Mouse (Mus musculus) gastrocnemius, postnatal 10 days (tissue): ENCODE results near the gene Khnyn. TPM values are rescaled to one million over a fixed set of nuclear protein-coding genes. Genes with fewer than 3 reads are reported as not detected.
A peak's percentile ranks its signal among the peaks of the same experiment; 100 is the strongest.

Experiments
- DNase-seq: peaks from one replicate; pipeline ENCODE4 v3.0.0; 2021; ENCODE audit warnings: mixed read lengths
- total RNA-seq, 2 experiments: library from RNA; stranded (reverse); gene quantifications; 2 replicates each; pipeline ENCODE4 v1.2.3; 2021

Khnyn gene
- total RNA-seq, 2 experiments from 2014 or later: 8.0 to 11.6 TPM

DNA sequence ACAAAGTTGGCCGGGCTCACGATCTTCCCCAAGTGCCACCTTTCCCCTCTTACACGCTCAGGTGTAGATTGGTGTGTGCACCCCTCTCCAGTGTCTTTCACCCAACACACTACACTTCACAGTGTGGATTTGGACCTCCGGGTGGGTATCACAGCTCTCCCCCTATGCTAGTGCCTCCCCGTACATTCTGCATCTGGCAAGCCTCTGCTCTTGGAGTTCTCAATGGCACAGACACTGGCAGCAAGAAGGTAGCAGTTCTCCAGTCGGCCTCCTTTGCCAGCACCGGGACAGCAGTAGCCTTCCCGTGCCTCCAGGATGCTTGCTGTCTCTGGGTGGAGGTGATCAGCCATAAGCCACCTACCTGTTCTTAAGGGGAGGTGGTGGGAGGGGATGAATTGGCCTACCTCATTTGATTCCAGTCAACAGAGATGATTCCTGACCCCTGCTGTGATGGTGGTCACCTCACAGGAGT is 11.5 kb upstream of the Khnyn start:
- DNase-seq: no peak

DNA sequence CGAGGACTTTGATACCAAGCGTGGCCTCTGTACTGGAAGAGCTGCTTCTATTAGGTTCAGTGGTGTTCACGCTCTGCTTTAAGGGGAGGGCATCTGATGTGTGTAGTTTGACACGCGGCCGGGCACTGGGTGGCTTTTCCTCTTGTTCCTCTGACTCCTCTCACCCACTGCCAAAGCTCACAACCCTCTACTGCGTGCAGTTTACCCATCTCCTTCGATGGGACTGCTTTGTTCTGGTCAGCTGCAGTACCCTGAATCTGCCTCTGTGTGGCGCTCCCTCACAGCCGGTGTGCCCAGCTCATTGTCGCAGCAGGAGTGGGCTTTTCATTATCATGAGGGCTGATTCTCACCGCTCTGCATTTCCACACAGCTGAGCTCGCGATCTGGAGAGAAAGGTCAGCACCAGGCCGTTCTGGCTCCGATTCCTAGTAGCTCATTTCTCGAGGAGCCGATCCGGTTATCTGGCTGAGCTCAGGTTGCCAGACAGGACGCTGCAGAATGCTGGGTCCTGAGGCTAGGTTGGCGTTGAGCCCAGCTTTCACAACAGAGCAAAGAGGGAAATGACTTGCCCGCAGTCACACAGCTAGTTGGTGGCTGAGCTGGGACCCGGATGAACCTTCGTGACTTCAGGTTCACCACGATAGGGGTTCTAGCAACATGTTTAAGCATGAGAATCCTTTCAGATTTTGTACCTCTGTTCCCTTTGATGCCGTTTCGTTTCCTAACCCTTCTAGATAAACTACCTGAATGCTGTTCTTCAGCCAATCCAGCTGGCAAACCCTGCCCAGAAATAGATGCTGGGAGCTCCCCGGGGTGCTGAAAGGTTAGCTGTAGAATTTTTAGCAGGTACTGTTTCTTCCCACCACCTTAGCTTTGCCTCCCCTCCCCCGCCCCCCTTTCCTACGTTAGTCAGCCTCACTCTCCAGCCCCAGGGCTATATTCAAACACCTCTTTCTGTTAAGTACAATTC is 10.7 kb upstream of the Khnyn start:
- DNase-seq: peak; percentile 81

- no peak for DNase-seq
Observed at GRCm38 (mm10) chr14:55877469-55878315, 7.1 kb upstream of the Khnyn start.

DNA sequence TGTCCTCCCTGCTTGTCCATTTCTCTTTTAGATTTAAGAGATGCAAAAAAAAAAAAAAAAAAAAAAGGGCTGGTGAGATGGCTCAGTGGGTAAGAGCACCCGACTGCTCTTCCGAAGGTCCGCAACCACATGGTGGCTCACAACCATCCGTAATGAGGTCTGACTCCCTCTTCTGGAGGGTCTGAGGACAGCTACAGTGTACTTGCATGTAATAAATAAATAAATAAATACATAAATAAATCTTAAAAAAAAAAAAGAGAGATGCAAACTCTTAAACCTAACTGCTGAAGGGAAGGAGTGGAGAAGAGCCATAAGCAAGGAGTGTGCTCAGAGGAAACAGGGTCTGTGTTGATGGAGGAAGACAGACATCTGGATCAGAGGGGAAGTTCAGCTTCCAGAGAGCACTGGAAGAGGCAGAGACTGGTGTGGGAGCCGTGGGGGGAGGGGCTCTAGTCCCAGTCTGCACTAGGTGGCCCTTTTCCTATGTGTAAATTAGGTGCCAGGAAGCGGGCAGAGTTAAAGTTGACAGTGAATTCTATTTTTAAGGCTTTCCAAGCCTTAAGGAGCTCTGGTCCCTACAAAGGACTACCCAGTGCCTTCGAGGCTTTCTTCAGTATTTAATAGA is 6.3 kb upstream of the Khnyn start:
- DNase-seq: no peak

DNA sequence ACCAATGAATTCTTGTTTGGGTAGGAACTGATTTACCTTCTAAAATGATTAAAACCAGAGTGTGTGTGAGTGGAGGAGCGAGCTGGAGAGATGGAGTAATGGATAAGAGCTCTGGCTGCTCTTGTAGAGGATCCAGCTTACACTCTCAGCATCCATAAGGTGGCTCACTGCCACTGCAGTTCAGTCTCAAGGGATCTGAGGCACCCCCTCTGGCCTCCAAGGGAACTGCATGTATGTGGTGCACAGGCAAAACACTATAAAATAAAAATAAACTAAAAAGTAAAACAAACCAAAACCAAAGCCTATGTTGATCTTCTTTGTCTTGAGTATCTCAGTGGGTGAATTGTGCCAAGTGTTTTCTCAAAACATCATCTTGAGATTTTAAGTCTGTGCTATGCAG is 5.1 kb upstream of the Khnyn start:
- DNase-seq: peak; percentile 69

DNA sequence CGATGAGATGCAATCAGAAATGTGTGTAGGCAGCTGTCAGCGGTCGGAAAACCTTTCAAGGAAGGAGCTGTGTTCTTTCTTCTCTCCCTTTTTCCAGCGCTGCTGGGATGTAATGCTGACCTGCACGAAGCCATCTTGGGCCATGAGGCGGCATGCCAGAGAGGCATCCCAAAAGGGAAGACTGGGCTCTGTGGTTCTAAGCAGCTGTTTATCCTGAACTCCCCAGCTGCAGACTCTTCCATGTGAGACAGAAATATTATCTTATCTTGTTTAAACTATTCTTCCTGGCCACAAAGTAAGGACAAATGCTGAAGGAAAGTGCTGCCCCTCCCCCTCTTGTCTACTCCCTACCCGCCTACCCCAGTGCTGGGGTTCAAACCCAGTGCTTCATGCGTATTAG is 3.8 kb upstream of the Khnyn start:
- DNase-seq: no peak

DNA sequence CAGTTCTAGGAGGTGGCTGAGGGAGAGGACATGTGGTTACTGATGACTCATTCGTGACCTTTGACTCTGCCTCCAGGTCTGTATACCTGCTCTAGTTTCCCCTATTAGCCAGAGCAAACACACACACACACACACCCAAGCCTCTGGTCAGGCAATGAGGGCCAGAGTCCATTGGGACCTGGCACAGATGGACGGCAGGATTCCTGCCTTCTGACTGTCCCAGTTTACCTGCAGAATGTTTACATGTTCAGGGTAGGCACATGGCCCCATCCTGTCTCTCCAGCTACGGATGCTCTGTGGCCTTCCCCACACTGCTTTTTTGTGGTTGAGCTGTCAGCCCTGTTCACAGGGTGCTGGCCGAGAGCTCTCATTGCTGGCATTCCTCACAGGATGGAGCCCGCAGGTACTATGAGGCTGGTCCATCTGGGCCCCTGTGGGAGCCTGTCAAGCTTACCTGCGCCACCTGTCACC is 2.5 kb upstream of the Khnyn start:
- DNase-seq: no peak

- no peak for DNase-seq
Observed at GRCm38 (mm10) chr14:55883149-55883661, 1.5 kb upstream of the Khnyn start.

DNA sequence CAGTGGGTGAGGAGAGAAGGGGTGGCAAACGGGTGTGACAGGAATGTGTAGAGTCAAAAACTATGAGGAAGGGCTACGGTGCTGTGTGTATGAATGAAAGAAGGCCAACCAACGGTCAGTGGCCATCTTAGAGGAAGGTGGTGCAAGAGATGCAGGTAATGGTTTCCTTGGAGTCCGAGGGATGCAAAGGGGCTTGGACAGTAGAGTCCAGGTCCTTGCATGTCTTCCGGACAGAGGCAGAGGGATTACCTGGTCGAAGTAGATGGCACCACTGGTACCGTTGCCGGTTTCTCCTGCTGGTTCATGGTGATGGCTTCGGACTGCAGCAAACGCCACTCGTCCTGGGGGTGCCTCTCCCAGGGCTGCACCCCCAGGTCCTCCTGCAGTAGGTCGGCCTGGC is 1.1 kb upstream of the Khnyn start:
- DNase-seq: no peak

GRCm38 (mm10) chr14:55884166-55884565 is 581 bp upstream of the Khnyn start, which contains the start of gene Cbln3:
TSS of gene Cbln3 (minus strand) at chr14:55884392.
- peak; percentile 71 for DNase-seq

DNA sequence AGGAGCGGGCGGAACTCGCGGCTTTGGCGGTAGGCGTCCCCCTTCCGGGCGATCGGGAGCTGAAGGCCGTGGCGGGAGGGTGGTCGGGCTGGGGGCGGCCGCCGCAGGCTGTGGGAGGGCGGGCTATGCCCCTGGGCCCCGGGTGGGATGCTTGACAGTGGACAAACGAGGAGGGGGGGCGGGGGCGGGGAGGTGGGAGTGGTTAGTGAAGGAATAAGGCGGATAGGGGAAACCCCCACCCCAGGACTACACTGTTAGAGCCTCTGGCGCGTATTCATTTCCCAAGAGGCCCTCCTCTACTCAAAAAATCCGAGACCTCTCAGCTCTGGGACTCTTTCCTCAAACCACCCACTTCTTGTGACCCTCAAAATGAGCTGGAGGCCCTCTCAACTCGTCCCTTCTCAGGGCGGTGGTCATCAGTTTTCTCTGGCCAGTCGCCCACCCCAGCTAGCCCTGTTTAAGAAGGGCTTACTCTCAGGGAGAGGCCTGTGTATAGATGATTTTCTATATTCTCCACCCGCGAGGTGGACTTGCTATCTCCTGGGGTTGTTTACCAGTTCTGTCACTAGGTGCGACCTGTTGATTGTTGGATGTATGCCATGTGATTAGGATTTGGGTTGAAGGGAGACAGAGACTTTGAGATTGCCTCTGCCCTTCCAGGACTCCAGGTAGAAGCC is 505 bp downstream of the Khnyn start:
- no peak for DNase-seq

- DNase-seq: peak; percentile 50
Observed at GRCm38 (mm10) chr14:55885791-55886271, 1.1 kb downstream of the Khnyn start.

GRCm38 (mm10) chr14:55886571-55887382 is 2.0 kb downstream of the Khnyn start:
- DNase-seq: no peak

GRCm38 (mm10) chr14:55897671-55898070 is 12.9 kb downstream of the Khnyn start:
- no peak for DNase-seq

DNA sequence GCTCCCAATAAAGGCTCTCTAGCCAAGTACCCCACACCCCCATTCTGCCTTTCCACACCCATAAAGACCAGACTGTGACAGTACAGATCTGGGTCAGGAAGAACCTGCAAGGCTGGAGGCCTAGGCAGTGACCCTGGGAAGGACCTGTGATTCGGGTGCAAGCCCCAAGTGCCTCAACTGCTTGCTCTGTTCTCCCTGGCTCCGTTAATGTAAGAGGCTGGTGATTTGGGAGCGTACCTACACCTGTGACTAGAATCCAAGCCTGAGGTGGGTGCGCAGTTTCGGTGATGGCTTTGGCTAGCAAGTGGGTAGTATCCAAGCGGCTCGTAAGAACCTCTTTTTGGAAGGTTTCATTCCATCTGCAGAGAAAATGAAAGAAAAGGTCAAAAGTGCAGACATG is 14.2 kb downstream of the Khnyn start:
- no peak for DNase-seq

GRCm38 (mm10) chr14:55899701-55900413 is 15.1 kb downstream of the Khnyn start, which contains the start of gene Sdr39u1:
TSS of gene Sdr39u1 (minus strand) at chr14:55900293.
- peak; percentile 77 for DNase-seq

DNA sequence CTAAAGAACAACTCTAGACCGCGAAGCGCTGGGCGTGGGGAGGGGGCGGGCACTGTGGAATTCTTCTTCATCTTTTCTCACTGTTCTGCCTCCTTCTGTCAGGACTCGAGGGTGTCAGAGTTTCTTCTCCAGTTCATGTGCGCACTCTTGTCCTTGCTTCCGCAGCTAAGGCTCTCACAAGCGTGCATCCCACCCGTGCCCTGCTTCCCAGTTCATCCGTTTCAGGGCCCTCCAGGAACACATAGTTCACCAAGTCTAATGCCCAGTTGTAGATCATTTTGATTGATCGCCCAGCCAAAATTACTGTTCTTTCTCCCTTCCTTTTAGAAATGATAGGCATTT is 15.6 kb downstream of the Khnyn start:
- DNase-seq: peak; percentile 29

DNA sequence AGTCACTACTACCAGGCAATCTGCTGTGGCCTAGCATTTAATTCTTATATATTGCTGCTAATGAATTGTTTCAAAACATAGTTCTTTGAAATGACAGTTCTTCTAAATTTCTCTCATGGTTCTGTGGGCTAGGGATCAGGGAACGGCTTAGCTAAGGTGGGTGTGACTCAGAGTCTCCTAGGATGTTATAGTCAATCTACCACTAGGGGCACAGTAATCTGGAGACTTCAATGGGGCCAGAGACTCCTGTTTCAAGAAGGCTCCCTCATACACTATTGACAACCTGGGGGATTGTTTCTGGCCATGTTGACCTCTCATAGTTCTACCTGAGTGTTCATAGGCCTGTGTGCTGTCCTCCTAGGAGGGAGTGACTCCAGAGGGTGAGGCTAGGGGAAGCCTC is 20.8 kb downstream of the Khnyn start:
- DNase-seq: no peak

DNA sequence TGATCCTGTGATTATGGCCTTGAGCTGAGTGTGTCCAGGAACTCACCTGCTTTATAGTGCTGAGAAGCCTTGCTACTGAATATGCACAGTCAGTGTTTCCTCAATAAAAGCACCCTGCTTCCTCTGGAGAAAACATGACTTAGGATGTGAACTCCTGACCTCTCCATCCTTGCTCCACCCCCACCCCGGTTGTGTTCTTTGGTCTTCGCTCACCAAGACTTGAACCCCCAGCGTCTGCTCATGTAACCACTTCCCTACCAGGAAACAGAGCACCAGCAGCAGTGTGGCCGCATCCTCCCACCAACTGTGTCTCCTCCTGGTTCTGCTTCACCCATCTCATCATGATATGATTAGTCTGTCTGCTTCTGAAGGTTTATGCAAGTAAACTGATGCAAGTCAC is 28.7 kb downstream of the Khnyn start:
- no peak for DNase-seq
